Mouse (Mus musculus): ENCODE measurements around the gene Cyp24a1. TPM values are rescaled to one million over a fixed set of nuclear protein-coding genes. Genes with fewer than 3 reads are reported as not detected.
A peak's percentile ranks its signal among the peaks of the same experiment; 100 is the strongest.

Gene Cyp24a1
- polyA plus RNA-seq, 1 experiment from 2014 or later: not detected

- Histone ChIP-seq H3K4me3 (no peak overlapping the region), H3K4me1 (peaks cover 9% of the 10 kb centered on the region; the same call in 1 of the 2 replicates), H3K36me3 (no peaks in the 10 kb centered on the region), H3K9me3 (replicated peaks) (no peaks in the 10 kb centered on the region), H3K27ac (replicated peaks) (no peak overlapping the region), H3K27me3 (ENCODE audit: low read depth, poor library complexity, severe bottlenecking) (peaks cover 48% of the 10 kb centered on the region)
- 80% methylated on average over 7 of the region's 7 CpGs for WGBS
- no peak for DNase-seq (ENCODE audit: low spot score)
These were observed 9.7 kb downstream of the Cyp24a1 start for GRCm38 (mm10) chr2:170487202-170487601.

GRCm38 (mm10) chr2:170483914-170484313, 13.0 kb downstream of the Cyp24a1 start:
- H3K4me1 ChIP-seq: peaks cover 9% of the 10 kb centered on the region; the same call in 1 of the 2 replicates
- H3K4me3 ChIP-seq: no peak overlapping the region
- H3K36me3 ChIP-seq: no peaks in the 10 kb centered on the region
- H3K27me3 ChIP-seq (ENCODE audit: low read depth, poor library complexity, severe bottlenecking): peaks cover 27% of the 10 kb centered on the region
- no peaks in the 10 kb centered on the region for H3K9me3 ChIP-seq (replicated peaks)
- no peak for DNase-seq (ENCODE audit: low spot score)
- H3K27ac ChIP-seq (replicated peaks): no peak overlapping the region
- WGBS: 78% methylated on average over 11 of the region's 11 CpGs

GRCm38 (mm10) chr2:170482019-170482540, 14.9 kb downstream of the Cyp24a1 start:
- H3K4me3 ChIP-seq: no peak overlapping the region

GRCm38 (mm10) chr2:170476643-170477042, 20.3 kb downstream of the Cyp24a1 start:
- DNase-seq (ENCODE audit: low spot score): no peak
- Histone ChIP-seq H3K4me3 (no peak overlapping the region), H3K9me3 (replicated peaks) (no peaks in the 10 kb centered on the region), H3K27me3 (ENCODE audit: low read depth, poor library complexity, severe bottlenecking) (0 out of 2 replicates have a peak, but pooled peaks cover 9% of the 10 kb centered on the region), H3K4me1 (no peaks in the 10 kb centered on the region), H3K36me3 (no peaks in the 10 kb centered on the region), H3K27ac (replicated peaks) (no peak overlapping the region)
- 90% methylated on average over 8 of the region's 8 CpGs for WGBS

More at GRCm38 (mm10) chr2:170482019-170482540, 14.9 kb downstream of the Cyp24a1 start:
- 74% methylated on average over 10 of the region's 10 CpGs for WGBS
- H3K9me3 ChIP-seq (replicated peaks): no peaks in the 10 kb centered on the region
- peaks cover 13% of the 10 kb centered on the region; the same call in 1 of the 2 replicates for H3K27me3 ChIP-seq (ENCODE audit: low read depth, poor library complexity, severe bottlenecking)
- H3K36me3 ChIP-seq: no peaks in the 10 kb centered on the region
- H3K27ac ChIP-seq (replicated peaks): no peak overlapping the region
- H3K4me1 ChIP-seq: 0 out of 2 replicates have a peak, but pooled peaks cover 3% of the 10 kb centered on the region
- no peak for DNase-seq (ENCODE audit: low spot score)

- Histone ChIP-seq H3K4me1 (no peaks in the 10 kb centered on the region), H3K4me3 (no peak overlapping the region), H3K27ac (replicated peaks) (no peak overlapping the region), H3K27me3 (ENCODE audit: low read depth, poor library complexity, severe bottlenecking) (0 out of 2 replicates have a peak, but pooled peaks cover 13% of the 10 kb centered on the region), H3K36me3 (no peaks in the 10 kb centered on the region), H3K9me3 (replicated peaks) (no peaks in the 10 kb centered on the region)
- 87% methylated on average over 11 of the region's 11 CpGs for WGBS
- no peak for DNase-seq (ENCODE audit: low spot score)
These were observed 20.7 kb downstream of the Cyp24a1 start for GRCm38 (mm10) chr2:170476215-170476614.

- WGBS: 71% methylated on average over 3 of the region's 3 CpGs
- H3K36me3 ChIP-seq: no peaks in the 10 kb centered on the region
- H3K27ac ChIP-seq (replicated peaks): no peak overlapping the region
- peaks cover 19% of the 10 kb centered on the region for H3K27me3 ChIP-seq (ENCODE audit: low read depth, poor library complexity, severe bottlenecking)
- H3K4me1 ChIP-seq: peaks cover under 1% of the 10 kb centered on the region; the same call in 1 of the 2 replicates
- H3K4me3 ChIP-seq: no peak overlapping the region
- H3K9me3 ChIP-seq (replicated peaks): no peaks in the 10 kb centered on the region
- no peak for DNase-seq (ENCODE audit: low spot score)
These were observed 21.8 kb downstream of the Cyp24a1 start for GRCm38 (mm10) chr2:170475164-170475563.

GRCm38 (mm10) chr2:170474125-170474524, 22.8 kb downstream of the Cyp24a1 start:
- H3K27ac ChIP-seq (replicated peaks): no peak overlapping the region
- WGBS: 94% methylated on average over 5 of the region's 5 CpGs
- H3K9me3 ChIP-seq (replicated peaks): no peaks in the 10 kb centered on the region
- no peaks in the 10 kb centered on the region for H3K36me3 ChIP-seq
- no peak for DNase-seq (ENCODE audit: low spot score)
- peaks cover 29% of the 10 kb centered on the region for H3K27me3 ChIP-seq (ENCODE audit: low read depth, poor library complexity, severe bottlenecking)
- H3K4me1 ChIP-seq: peaks cover 11% of the 10 kb centered on the region
- H3K4me3 ChIP-seq: no peak overlapping the region

- Histone ChIP-seq H3K4me1 (peaks cover 13% of the 10 kb centered on the region), H3K4me3 (no peak overlapping the region), H3K36me3 (no peaks in the 10 kb centered on the region), H3K27me3 (ENCODE audit: low read depth, poor library complexity, severe bottlenecking) (peaks cover 35% of the 10 kb centered on the region), H3K9me3 (replicated peaks) (no peaks in the 10 kb centered on the region), H3K27ac (replicated peaks) (no peak overlapping the region)
- WGBS: 86% methylated on average over 5 of the region's 5 CpGs
- DNase-seq (ENCODE audit: low spot score): no peak
These were observed 26.4 kb downstream of the Cyp24a1 start for GRCm38 (mm10) chr2:170470591-170470990.

GRCm38 (mm10) chr2:170469616-170470308, 27.2 kb downstream of the Cyp24a1 start:
- no peak overlapping the region for H3K4me3 ChIP-seq
- no peaks in the 10 kb centered on the region for H3K9me3 ChIP-seq (replicated peaks)
- peaks cover 35% of the 10 kb centered on the region for H3K27me3 ChIP-seq (ENCODE audit: low read depth, poor library complexity, severe bottlenecking)
- no peak for DNase-seq (ENCODE audit: low spot score)
- WGBS: 13% methylated on average over 10 of the region's 10 CpGs
- H3K4me1 ChIP-seq: peaks cover 13% of the 10 kb centered on the region
- no peak overlapping the region for H3K27ac ChIP-seq (replicated peaks)
- no peaks in the 10 kb centered on the region for H3K36me3 ChIP-seq

- H3K27me3 ChIP-seq (ENCODE audit: low read depth, poor library complexity, severe bottlenecking): peaks cover 40% of the 10 kb centered on the region
- no peaks in the 10 kb centered on the region for H3K9me3 ChIP-seq (replicated peaks)
- no peak overlapping the region for H3K4me3 ChIP-seq
- H3K27ac ChIP-seq (replicated peaks): no peak overlapping the region
- peaks cover 13% of the 10 kb centered on the region for H3K4me1 ChIP-seq
- DNase-seq (ENCODE audit: low spot score): no peak
- no peaks in the 10 kb centered on the region for H3K36me3 ChIP-seq
These were observed 28.9 kb downstream of the Cyp24a1 start for GRCm38 (mm10) chr2:170468009-170468408.

GRCm38 (mm10) chr2:170464817-170465216, 32.1 kb downstream of the Cyp24a1 start:
- peaks cover 18% of the 10 kb centered on the region; the same call in 1 of the 2 replicates for H3K27me3 ChIP-seq (ENCODE audit: low read depth, poor library complexity, severe bottlenecking)
- H3K4me1 ChIP-seq: peaks cover 23% of the 10 kb centered on the region
- no peak for DNase-seq (ENCODE audit: low spot score)
- no peaks in the 10 kb centered on the region for H3K9me3 ChIP-seq (replicated peaks)
- no peak overlapping the region for H3K4me3 ChIP-seq
- H3K36me3 ChIP-seq: no peaks in the 10 kb centered on the region
- no peak overlapping the region for H3K27ac ChIP-seq (replicated peaks)
- 72% methylated on average over 4 of the region's 4 CpGs for WGBS

GRCm38 (mm10) chr2:170461652-170462051, 35.3 kb downstream of the Cyp24a1 start:
- Histone ChIP-seq H3K36me3 (no peaks in the 10 kb centered on the region), H3K27me3 (ENCODE audit: low read depth, poor library complexity, severe bottlenecking) (0 out of 2 replicates have a peak, but pooled peaks cover 5% of the 10 kb centered on the region), H3K27ac (replicated peaks) (no peak overlapping the region), H3K9me3 (replicated peaks) (no peaks in the 10 kb centered on the region), H3K4me3 (no peak overlapping the region), H3K4me1 (peaks cover 32% of the 10 kb centered on the region)
- no peak for DNase-seq (ENCODE audit: low spot score)
- 72% methylated on average over 7 of the region's 7 CpGs for WGBS

- Histone ChIP-seq H3K9me3 (replicated peaks) (no peaks in the 10 kb centered on the region), H3K4me1 (peaks cover 32% of the 10 kb centered on the region), H3K27ac (replicated peaks) (peak overlapping the region; percentile 39; the same call in 1 of the 2 replicates), H3K4me3 (no peak overlapping the region), H3K27me3 (ENCODE audit: low read depth, poor library complexity, severe bottlenecking) (0 out of 2 replicates have a peak, but pooled peaks cover 5% of the 10 kb centered on the region), H3K36me3 (no peaks in the 10 kb centered on the region)
- WGBS: 31% methylated on average over 9 of the region's 9 CpGs
- peak; percentile 71 for DNase-seq (ENCODE audit: low spot score)
These were observed 37.1 kb downstream of the Cyp24a1 start for GRCm38 (mm10) chr2:170459805-170460204.
